Mouse (Mus musculus) kidney, adult 2 months (tissue): ENCODE measurements around the gene Unc5a. TPM values are rescaled to one million over a fixed set of nuclear protein-coding genes. Genes with fewer than 3 reads are reported as not detected.

ENCODE experiments used
- DNase-seq: peaks from one replicate; pipeline ENCODE4 v3.0.0; 2021
- H3K27ac ChIP-seq: fragments of 200-500 bp; 2 replicates; pipeline ENCODE4 v1.5.1; 2012; ENCODE audit warnings: low read depth, low read length, control low read depth, inconsistent platforms; ENCODE audit not compliant: insufficient read depth
- H3K27me3 ChIP-seq: fragments of 200-500 bp; replicated peaks from 2 replicates; pipeline ENCODE4 v1.6.1; 2012; ENCODE audit warnings: mild to moderate bottlenecking, moderate library complexity, low read length, inconsistent platforms; ENCODE audit not compliant: control insufficient read depth, insufficient read depth
- H3K36me3 ChIP-seq: fragments of 200-500 bp; 2 replicates; pipeline ENCODE4 v1.6.1; 2012; ENCODE audit warnings: mild to moderate bottlenecking, moderate library complexity, low read length, inconsistent platforms; ENCODE audit not compliant: control insufficient read depth, insufficient read depth
- H3K4me1 ChIP-seq: fragments of 200-500 bp; 2 replicates; pipeline ENCODE4 v1.6.1; 2011; ENCODE audit warnings: low read length; ENCODE audit not compliant: control insufficient read depth, insufficient read depth
- H3K4me3 ChIP-seq: fragments of 200-500 bp; 2 replicates; pipeline ENCODE4 v1.5.1; 2011; ENCODE audit warnings: mild to moderate bottlenecking, low read depth, low read length, control low read depth; ENCODE audit not compliant: insufficient read depth
- CTCF ChIP-seq: fragments of 200-500 bp; conservative IDR thresholded peaks from 2 replicates; pipeline ENCODE4 v1.5.1; 2011; ENCODE audit warnings: low read depth, mild to moderate bottlenecking, control low read depth, low read length, moderate library complexity, mixed read lengths; ENCODE audit not compliant: insufficient read depth, insufficient read length
- POLR2A ChIP-seq: fragments of 200-500 bp; IDR thresholded peaks from one replicate; pipeline ENCODE4 v1.6.1; 2011; ENCODE audit warnings: low read depth, low read length, control low read depth
- WGBS: fragments of 180-500 bp; shearing (Covaris S2); methylation state at CpG from one replicate; pipeline ENCODE4 v1.1.7; 2018; 5-methylcytosine and 5-hydroxymethylcytosine counted together
- polyA plus RNA-seq: library from polyadenylated mRNA; depleted of rRNA; stranded (reverse); fragments of >200 nt; gene quantifications from 2 replicates; pipeline ENCODE4 v1.2.3, GENCODE M21; 2012

Unc5a gene
- polyA plus RNA-seq, 1 experiment, result 3.1 TPM

DNA sequence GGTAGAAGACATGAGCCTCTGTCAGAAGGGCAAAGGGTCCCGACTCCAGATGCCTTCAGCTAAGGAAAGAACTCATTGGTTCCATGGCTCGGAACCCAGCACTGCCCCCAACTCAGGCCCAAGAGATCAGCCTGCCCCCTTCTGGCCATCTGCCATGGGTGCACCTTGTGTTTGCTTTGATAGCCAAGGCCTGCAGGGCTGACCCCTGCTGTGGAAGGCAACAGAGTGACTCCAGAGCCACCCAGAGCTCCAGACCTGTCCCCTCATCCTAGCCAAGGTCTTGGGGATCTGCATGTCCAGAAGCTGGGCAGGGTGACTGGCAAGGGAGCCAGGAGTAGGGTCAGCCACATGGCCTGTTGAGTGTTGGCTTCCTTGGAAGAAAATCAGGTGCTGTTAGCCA lies 34.4 kb downstream of the Unc5a start:
- WGBS, result 51% methylated on average over 2 of the region's 2 CpGs
- H3K27ac ChIP-seq, result no peak overlapping the region
- no peak for DNase-seq
- no peak overlapping the region for H3K4me3 ChIP-seq
- H3K36me3 ChIP-seq, result no peaks in the 10 kb centered on the region
- TF ChIP-seq CTCF (0 out of 2 replicates have a peak, but pooled peaks have one; percentile 12), POLR2A (no peak)
- H3K4me1 ChIP-seq, result no peaks in the 10 kb centered on the region
- H3K27me3 ChIP-seq, result no peaks in the 10 kb centered on the region

DNA sequence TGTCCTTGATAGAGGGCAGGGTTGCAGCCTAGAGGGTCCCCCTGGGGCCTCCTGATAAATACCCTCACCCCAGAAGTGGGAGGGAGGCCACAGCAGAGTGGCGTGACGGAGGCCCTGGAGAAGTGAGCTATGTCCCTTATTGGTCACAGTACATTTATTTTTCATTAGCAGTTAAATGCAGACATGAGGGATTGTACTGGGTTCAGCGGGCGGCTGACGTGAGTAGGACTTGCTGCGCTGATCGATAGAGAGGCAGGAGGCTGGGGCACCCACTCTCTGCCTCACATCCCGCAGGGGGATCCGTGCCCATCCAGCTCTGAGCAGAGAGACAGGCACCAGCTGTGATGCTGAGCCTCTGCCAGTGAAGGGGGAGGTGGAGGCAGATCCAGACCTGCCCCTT lies 38.2 kb downstream of the Unc5a start:
- H3K4me3 ChIP-seq, result no peak overlapping the region
- H3K27me3 ChIP-seq, result no peaks in the 10 kb centered on the region
- 37% methylated on average over 9 of the region's 9 CpGs for WGBS
- no peaks in the 10 kb centered on the region for H3K36me3 ChIP-seq
- no peak overlapping the region for H3K27ac ChIP-seq
- TF ChIP-seq POLR2A (no peak), CTCF (no peak)
- no peak for DNase-seq
- no peaks in the 10 kb centered on the region for H3K4me1 ChIP-seq

DNA sequence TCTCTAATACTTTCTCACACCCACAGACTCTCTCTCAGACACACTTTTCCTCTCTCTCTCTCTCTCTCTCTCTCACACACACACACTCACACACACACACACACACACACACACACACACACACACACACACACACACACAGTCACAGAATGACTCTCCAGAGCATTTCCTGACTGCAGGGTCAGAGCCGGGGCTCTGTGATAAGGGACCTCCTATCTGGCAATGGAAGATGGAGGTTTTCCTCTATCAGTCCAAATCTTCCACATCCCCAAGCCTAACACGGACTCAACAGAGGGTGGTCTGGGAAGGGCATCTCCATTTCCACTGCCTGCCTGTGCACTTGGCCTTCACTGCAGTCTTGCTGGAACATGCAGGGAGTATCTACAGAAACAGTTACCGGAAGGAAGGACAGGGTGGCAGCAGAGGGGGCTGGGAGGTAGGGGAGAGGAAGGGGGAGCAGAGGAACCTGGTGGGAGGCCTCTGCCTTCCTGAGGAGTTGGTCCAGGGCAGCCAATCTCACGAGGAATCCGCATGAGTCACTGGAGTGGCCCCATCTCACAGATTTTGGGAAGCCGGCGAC lies 39.1 kb downstream of the Unc5a start:
- DNase-seq, result peak; percentile 4
- Histone ChIP-seq H3K4me3 (no peak overlapping the region), H3K4me1 (no peaks in the 10 kb centered on the region), H3K27me3 (no peaks in the 10 kb centered on the region), H3K27ac (no peak overlapping the region), H3K36me3 (no peaks in the 10 kb centered on the region)
- WGBS, result 44% methylated on average over 7 of the region's 7 CpGs
- TF ChIP-seq CTCF (no peak), POLR2A (no peak)

DNA sequence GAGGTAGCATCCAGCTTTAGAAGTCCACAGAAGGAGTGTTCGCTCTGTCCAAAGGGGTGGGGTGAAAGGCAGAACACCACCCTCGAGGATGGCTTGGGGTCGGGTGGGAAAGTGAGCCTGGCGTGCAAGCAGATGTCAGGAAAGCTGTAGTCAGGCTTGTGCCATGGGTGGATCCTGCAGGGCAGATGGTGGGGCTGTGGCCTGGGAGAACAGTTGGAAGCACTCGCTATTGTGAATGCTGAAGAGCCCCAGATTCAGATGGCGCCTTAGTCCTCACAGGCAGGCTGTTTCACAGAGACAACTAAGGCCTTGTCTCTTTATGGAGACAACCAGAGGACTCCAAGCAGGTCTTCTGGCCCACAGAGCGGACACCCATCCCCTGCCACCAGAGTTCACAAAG lies 43.0 kb downstream of the Unc5a start:
- Histone ChIP-seq H3K4me1 (no peaks in the 10 kb centered on the region), H3K4me3 (no peak overlapping the region), H3K27ac (no peak overlapping the region), H3K27me3 (no peaks in the 10 kb centered on the region), H3K36me3 (no peaks in the 10 kb centered on the region)
- WGBS, result 94% methylated on average over 7 of the region's 7 CpGs
- no peak for DNase-seq
- TF ChIP-seq CTCF, result no peak
- TF ChIP-seq POLR2A, result no peak

DNA sequence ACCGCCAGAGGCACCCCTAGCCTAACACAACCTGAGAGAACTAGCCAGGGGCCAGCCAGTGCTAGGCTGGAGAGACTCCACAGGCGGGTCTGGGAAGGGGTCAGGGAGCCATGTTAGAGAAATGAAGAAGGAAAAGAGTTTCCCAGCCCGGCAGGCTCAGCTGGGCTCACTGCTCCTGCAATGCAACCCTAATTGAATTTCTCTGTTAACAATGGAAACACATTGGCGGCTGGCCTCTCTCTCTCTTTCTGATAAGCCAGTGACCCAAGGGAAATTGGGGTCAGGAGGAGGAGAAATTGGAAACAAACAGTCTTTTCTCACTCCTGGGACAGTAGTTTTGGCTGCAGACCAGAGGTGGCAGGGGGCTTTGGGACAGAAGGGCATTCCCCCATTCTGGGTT lies 45.4 kb downstream of the Unc5a start:
- whole genome bisulfite sequencing, result 38% methylated on average over 4 of the region's 4 CpGs
- TF ChIP-seq POLR2A, result no peak
- no peaks in the 10 kb centered on the region for H3K4me1 ChIP-seq

DNA sequence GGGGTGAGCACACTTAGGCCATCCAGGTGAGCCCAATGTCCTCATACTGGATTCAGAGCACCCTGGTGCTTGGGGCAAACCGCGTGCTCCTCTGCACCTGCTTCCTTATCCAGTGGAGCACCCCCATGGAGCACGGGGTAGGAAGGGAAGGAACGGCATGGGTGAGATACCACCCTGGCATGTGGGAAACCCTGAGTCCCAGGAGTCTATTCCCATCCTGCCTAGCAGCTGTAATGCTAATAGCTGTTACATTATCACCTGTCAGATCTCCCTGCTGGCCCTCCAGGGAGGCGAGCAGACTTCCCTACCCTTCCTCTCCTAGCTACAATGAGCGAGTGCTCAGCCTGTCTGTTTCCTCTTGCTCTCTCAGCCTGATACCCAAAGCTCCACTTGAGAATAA lies 46.0 kb downstream of the Unc5a start:
- no peak overlapping the region for H3K27ac ChIP-seq
- DNase-seq, result no peak
- WGBS, result 81% methylated on average over 6 of the region's 6 CpGs
- TF ChIP-seq POLR2A (no peak), CTCF (no peak)
- no peaks in the 10 kb centered on the region for H3K4me1 ChIP-seq
- no peaks in the 10 kb centered on the region for H3K36me3 ChIP-seq
- no peak overlapping the region for H3K4me3 ChIP-seq
- H3K27me3 ChIP-seq, result no peaks in the 10 kb centered on the region

More for the DNA sequence above, 45.4 kb downstream of the Unc5a start:
- Histone ChIP-seq H3K4me3 (no peak overlapping the region), H3K36me3 (no peaks in the 10 kb centered on the region), H3K27ac (no peak overlapping the region), H3K27me3 (no peaks in the 10 kb centered on the region)
- no peak for DNase-seq

DNA sequence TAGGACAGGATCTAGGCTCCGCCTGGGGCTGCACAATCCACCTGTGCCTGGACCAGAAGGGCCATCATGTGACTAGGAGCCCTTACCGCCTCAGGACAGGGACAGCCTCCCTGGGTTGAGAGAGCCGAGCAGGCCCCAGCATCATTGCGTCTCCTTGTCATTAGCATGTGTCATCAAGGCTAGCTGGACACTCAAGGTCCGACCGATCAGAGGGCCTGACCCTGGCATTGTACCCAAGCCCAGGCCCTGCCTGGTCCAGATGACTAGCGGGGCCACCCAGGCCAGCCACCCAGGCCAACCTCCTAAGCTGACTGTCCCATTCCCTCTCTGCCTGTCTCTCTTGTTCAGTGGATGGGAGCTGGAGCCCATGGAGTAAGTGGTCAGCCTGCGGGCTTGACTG lies 48.4 kb downstream of the Unc5a start:
- Histone ChIP-seq H3K36me3 (no peaks in the 10 kb centered on the region), H3K27me3 (no peaks in the 10 kb centered on the region), H3K27ac (no peak overlapping the region), H3K4me1 (no peaks in the 10 kb centered on the region), H3K4me3 (no peak overlapping the region)
- no peak for DNase-seq
- WGBS, result 86% methylated on average over 8 of the region's 8 CpGs
- TF ChIP-seq CTCF, result no peak
- TF ChIP-seq POLR2A, result no peak

DNA sequence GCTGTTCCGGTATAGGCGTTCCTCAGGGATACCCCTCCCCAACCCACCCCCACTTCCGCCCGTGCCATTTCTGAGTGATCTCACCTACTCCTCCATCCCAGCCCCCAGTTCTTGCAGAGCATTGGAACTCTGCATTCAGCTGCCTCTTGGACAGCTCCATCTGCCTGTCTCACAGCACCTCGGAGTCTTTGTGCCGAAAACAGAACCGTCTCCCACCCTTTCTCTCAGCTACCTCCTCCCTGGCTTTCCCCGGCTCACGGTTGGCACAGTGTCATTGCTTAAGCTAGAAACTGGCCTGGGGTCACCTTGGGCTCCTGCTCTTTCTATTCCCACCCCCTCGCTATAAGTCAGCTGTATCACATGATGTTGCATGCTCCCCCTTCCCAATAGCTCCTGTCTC lies 51.2 kb downstream of the Unc5a start:
- no peak overlapping the region for H3K4me3 ChIP-seq
- 72% methylated on average over 10 of the region's 10 CpGs for WGBS
- no peaks in the 10 kb centered on the region for H3K4me1 ChIP-seq
- H3K27ac ChIP-seq, result no peak overlapping the region
- no peaks in the 10 kb centered on the region for H3K36me3 ChIP-seq
- H3K27me3 ChIP-seq, result no peaks in the 10 kb centered on the region
- no peak for TF ChIP-seq CTCF
- no peak for TF ChIP-seq POLR2A
- no peak for DNase-seq
